Mouse (Mus musculus) spleen, adult 2 months (tissue): Measurements from ENCODE around the gene Olfr1419. TPM values are rescaled to one million over a fixed set of nuclear protein-coding genes. Genes with fewer than 3 reads are reported as not detected.
A peak's percentile ranks its signal among the peaks of the same experiment; 100 is the strongest.

Experiments
- DNase-seq, 2 experiments: peaks; one replicate each; pipeline versions ENCODE4 v3.0.0 to v3.0.0-alpha.2; 2012 to 2021; ENCODE audit warnings: low spot score in 2 of 2, low read depth in 1 of 2
- H3K27ac ChIP-seq: fragments of 200-500 bp; 2 replicates; pipeline ENCODE4 v1.5.1; 2012; ENCODE audit warnings: low read length, inconsistent platforms; ENCODE audit not compliant: insufficient read depth
- H3K27me3 ChIP-seq: fragments of 200-500 bp; 2 replicates; pipeline ENCODE4 v1.6.1; 2012; ENCODE audit warnings: mild to moderate bottlenecking, moderate library complexity, low read length, inconsistent platforms; ENCODE audit not compliant: control insufficient read depth, insufficient read depth
- H3K36me3 ChIP-seq: fragments of 200-500 bp; 2 replicates; pipeline ENCODE4 v1.6.1; 2012; ENCODE audit warnings: mild to moderate bottlenecking, low read length, inconsistent platforms; ENCODE audit not compliant: control insufficient read depth, insufficient read depth
- H3K4me1 ChIP-seq: fragments of 200-500 bp; 2 replicates; pipeline ENCODE4 v1.6.1; 2011; ENCODE audit warnings: inconsistent platforms; ENCODE audit not compliant: control insufficient read depth, insufficient read depth, insufficient read length
- H3K4me3 ChIP-seq: fragments of 200-500 bp; 2 replicates; pipeline ENCODE4 v1.5.1; 2011; ENCODE audit warnings: mild to moderate bottlenecking, inconsistent platforms; ENCODE audit not compliant: insufficient read depth, insufficient read length; ENCODE audit errors: extremely low read depth
- CTCF ChIP-seq: fragments of 200-500 bp; IDR thresholded peaks from 2 replicates; pipeline ENCODE4 v1.5.1; 2011; ENCODE audit warnings: mild to moderate bottlenecking, inconsistent platforms; ENCODE audit not compliant: insufficient read depth, insufficient read length, insufficient replicate concordance; ENCODE audit errors: extremely low read depth
- POLR2A ChIP-seq: fragments of 200-500 bp; IDR thresholded peaks from 2 replicates; pipeline ENCODE4 v1.6.1; 2011; ENCODE audit warnings: low read depth, low read length, inconsistent platforms
- whole genome bisulfite sequencing: fragments of 180-500 bp; shearing (Covaris S2); methylation state at CpG from one replicate; pipeline ENCODE4 v1.1.7; 2018; 5-methylcytosine and 5-hydroxymethylcytosine counted together
- polyA plus RNA-seq: library from polyadenylated mRNA; depleted of rRNA; stranded (reverse); fragments of >200 nt; gene quantifications from 2 replicates; pipeline ENCODE4 v1.2.3, GENCODE M21; 2012; rRNA removed

Olfr1419 gene
- polyA plus RNA-seq, 1 experiment = not detected

GRCm38 (mm10) chr19:11852652-11853051 is 22.3 kb downstream of the Olfr1419 start:
- Histone ChIP-seq H3K4me3 (no peak overlapping the region), H3K27ac (no peak overlapping the region), H3K27me3 (no peaks in the 10 kb centered on the region), H3K4me1 (no peaks in the 10 kb centered on the region; the same call in 1 of the 2 replicates), H3K36me3 (no peaks in the 10 kb centered on the region)
- 30% methylated on average over 4 of the region's 4 CpGs for WGBS
- no peak for TF ChIP-seq POLR2A
- no peak for TF ChIP-seq CTCF
- no peak for DNase-seq

- H3K27ac ChIP-seq = no peak overlapping the region
- WGBS = 65% methylated on average over 4 of the region's 4 CpGs
- no peak overlapping the region for H3K4me3 ChIP-seq
- TF ChIP-seq POLR2A (no peak), CTCF (no peak)
- no peak for DNase-seq
- H3K4me1 ChIP-seq = no peaks in the 10 kb centered on the region
- H3K36me3 ChIP-seq = no peaks in the 10 kb centered on the region
- no peaks in the 10 kb centered on the region for H3K27me3 ChIP-seq
Observed at GRCm38 (mm10) chr19:11846333-11846732, 28.6 kb downstream of the Olfr1419 start.

DNA sequence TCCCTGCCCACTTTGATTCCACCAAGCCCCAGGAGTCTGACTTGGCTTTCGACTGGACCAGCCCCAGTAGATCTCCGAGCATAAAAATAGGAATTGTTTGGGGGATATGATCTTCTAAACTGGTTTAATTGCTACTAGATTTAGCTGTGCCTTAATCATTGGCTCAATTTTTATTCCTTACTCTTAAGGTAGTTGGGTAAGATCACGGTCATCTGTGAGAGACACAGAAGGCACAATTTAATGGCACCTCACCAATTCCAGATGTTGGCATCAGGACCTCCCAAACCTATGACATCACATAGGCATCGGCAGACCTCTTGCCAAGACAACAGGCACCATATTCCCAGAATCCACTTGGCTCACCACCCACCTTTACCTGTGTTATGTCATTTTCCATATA is 35.8 kb downstream of the Olfr1419 start, which contains the start of gene Olfr1417:
Gene Olfr1417, minus strand, starts transcription at position 101 of the 400 bp plus-strand sequence.
- H3K27ac ChIP-seq = no peak within 1 kb of the TSS
- WGBS = 91% methylated on average over 4 of the region's 4 CpGs
- no peaks in the 10 kb centered on the region; the same call in 1 of the 2 replicates for H3K27me3 ChIP-seq
- no peaks in the 10 kb centered on the region for H3K36me3 ChIP-seq
- H3K4me3 ChIP-seq = no peak within 1 kb of the TSS
- TF ChIP-seq CTCF (no peak), POLR2A (no peak)
- no peak for DNase-seq
- no peaks in the 10 kb centered on the region for H3K4me1 ChIP-seq

GRCm38 (mm10) chr19:11823346-11824065 is 51.4 kb downstream of the Olfr1419 start:
- no peak for DNase-seq
- Histone ChIP-seq H3K27ac (no peak overlapping the region), H3K4me1 (peaks cover under 1% of the 10 kb centered on the region), H3K36me3 (no peaks in the 10 kb centered on the region), H3K4me3 (no peak overlapping the region), H3K27me3 (peaks cover 8% of the 10 kb centered on the region)
- no peak for TF ChIP-seq CTCF
- no peak for TF ChIP-seq POLR2A
- WGBS = 82% methylated on average over 4 of the region's 4 CpGs

DNA sequence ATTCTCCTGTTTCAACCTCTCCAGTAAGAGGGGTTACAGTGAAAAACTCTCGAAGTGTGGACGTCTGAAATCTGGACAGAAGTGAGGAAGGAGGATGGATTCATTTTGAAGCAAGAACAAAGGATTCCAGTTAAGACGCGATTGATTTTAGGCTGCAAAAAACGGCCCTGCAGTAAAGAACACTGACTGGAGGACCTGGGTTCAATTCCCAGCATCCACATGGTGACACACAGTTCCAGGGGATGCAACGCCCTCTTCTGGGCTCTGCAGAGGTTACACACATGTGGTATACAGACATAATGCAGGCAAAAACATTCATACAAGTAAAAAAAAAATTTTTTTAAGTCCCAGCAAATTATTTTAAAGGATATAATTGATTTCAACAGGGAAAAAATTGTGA is 54.7 kb downstream of the Olfr1419 start:
- Histone ChIP-seq H3K36me3 (no peaks in the 10 kb centered on the region), H3K27me3 (peaks cover 13% of the 10 kb centered on the region)

DNA sequence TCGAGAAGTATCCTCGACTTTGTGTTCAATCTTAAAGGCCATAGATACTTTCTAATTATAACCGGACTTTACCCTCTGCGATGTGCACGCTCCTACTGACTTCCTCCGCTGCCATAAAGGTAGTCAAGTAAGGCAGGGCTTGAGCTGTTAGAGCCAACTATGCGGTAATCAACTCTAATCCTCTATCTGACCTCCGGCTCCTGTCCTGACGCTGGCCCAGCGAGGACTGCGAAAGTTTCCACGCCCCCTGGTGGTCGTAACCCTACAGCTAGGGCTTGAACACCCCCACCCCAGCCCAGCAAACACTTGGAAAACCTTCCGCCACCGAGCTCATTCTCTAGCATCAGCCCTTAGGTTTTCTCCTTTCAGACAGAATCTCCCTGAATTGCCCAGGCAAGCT is 55.1 kb downstream of the Olfr1419 start:
- peak in 1 of 2 experiments; percentile 65 for DNase-seq
- TF ChIP-seq POLR2A (no peak), CTCF (peak; percentile 27; the same call in 1 of the 2 replicates)
- Histone ChIP-seq H3K27ac (no peak overlapping the region), H3K4me1 (peaks cover 5% of the 10 kb centered on the region), H3K4me3 (peak overlapping the region; percentile 21; the same call in 1 of the 2 replicates), H3K27me3 (peaks cover 13% of the 10 kb centered on the region), H3K36me3 (no peaks in the 10 kb centered on the region)
- WGBS = 3% methylated on average over 15 of the region's 15 CpGs

More for the DNA sequence above, 54.7 kb downstream of the Olfr1419 start:
- Histone ChIP-seq H3K4me1 (peaks cover 5% of the 10 kb centered on the region), H3K27ac (no peak overlapping the region), H3K4me3 (no peak overlapping the region)
- DNase-seq = no peak
- WGBS = 38% methylated on average over 6 of the region's 6 CpGs
- TF ChIP-seq POLR2A (no peak), CTCF (no peak)

DNA sequence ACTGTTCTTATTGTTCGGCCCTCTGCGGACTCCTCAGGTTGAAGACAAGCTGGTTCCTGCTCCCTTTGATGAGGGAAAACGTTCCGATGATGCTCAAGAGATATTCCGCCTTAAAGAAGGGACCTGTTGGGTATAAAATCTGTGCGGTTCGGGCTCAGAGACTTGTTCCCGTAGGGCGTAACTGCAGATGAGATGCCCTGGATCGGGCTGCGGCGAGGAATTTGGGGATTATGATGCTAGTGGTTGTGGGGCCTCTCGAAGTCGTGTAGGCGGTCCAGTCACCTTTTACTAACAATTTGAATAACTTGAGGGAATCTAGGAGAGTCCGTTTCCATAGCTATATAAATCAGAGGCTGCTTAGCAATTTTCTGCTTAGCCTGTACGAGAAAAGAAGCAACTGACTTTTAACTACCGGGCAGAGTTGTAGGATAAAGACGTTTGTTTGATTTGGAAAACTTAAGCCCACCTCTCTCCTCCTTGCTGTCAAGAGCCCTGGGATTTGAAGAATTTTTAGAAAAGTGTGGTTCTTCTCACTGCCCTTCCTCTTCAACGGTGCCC is 55.7 kb downstream of the Olfr1419 start, which contains the start of gene Stx3:
Gene Stx3, minus strand, starts transcription at position 261 of the 558 bp plus-strand sequence.
- WGBS = 1% methylated on average over 20 of the region's 20 CpGs
- H3K27me3 ChIP-seq = peaks cover 13% of the 10 kb centered on the region

More for the DNA sequence above, 55.7 kb downstream of the Olfr1419 start, which contains the start of gene Stx3:
- H3K4me1 ChIP-seq = peaks cover 5% of the 10 kb centered on the region
- no peak for DNase-seq
- H3K27ac ChIP-seq = peak within 1 kb of the TSS; percentile 25; the same call in 1 of the 2 replicates
- TF ChIP-seq CTCF = no peak
- TF ChIP-seq POLR2A = no peak
- no peaks in the 10 kb centered on the region for H3K36me3 ChIP-seq
- peak within 1 kb of the TSS; percentile 59 for H3K4me3 ChIP-seq

Other genes with a start within 250 kb of the Olfr1419 start
- 1.2 and 1.7 TPM in 2 replicates for gene Ms4a3, start 234.3 kb downstream of the Olfr1419 start, polyA plus RNA-seq
- gene Oosp2, start 214.5 kb downstream of the Olfr1419 start, polyA plus RNA-seq = not detected in 2 replicates
- gene Oosp1, start 184.0 kb downstream of the Olfr1419 start, polyA plus RNA-seq = 2.2 and 2.5 TPM in 2 replicates
- gene Oosp3, start 178.1 kb downstream of the Olfr1419 start, polyA plus RNA-seq = not detected in 2 replicates
- gene Gif, start 127.6 kb downstream of the Olfr1419 start, polyA plus RNA-seq = not detected in 2 replicates
- gene Mrpl16, start 104.7 kb downstream of the Olfr1419 start, polyA plus RNA-seq = 4.1 and 5.4 TPM in 2 replicates
- 1.9 and 2.0 TPM in 2 replicates for gene Stx3, start 55.7 kb downstream of the Olfr1419 start, polyA plus RNA-seq
- not detected in 2 replicates for gene Olfr1417, start 35.9 kb downstream of the Olfr1419 start, polyA plus RNA-seq
- gene Olfr1418, start 14.0 kb downstream of the Olfr1419 start, polyA plus RNA-seq = not detected in 2 replicates
- gene Olfr1420, start 11.5 kb upstream of the Olfr1419 start, polyA plus RNA-seq = not detected in 2 replicates
- 12.6 and 13.7 TPM in 2 replicates for gene Patl1, start 37.3 kb upstream of the Olfr1419 start, polyA plus RNA-seq
- gene Osbp, start 90.8 kb upstream of the Olfr1419 start, polyA plus RNA-seq = 9.5 and 9.6 TPM in 2 replicates
- not detected in 2 replicates for gene Olfr1423, start 166.2 kb upstream of the Olfr1419 start, polyA plus RNA-seq
- gene Olfr1424, start 187.6 kb upstream of the Olfr1419 start, polyA plus RNA-seq = not detected in 2 replicates
- not detected in 2 replicates for gene Olfr1425, start 202.6 kb upstream of the Olfr1419 start, polyA plus RNA-seq
- gene Olfr1426, start 216.9 kb upstream of the Olfr1419 start, polyA plus RNA-seq = not detected in 2 replicates
- gene Olfr1427, start 228.2 kb upstream of the Olfr1419 start, polyA plus RNA-seq = not detected in 2 replicates
- gene Olfr1428, start 240.8 kb upstream of the Olfr1419 start, polyA plus RNA-seq = not detected in 2 replicates
- not detected in 2 replicates for gene Olfr76, start 248.1 kb upstream of the Olfr1419 start, polyA plus RNA-seq